Mouse (Mus musculus) heart, postnatal 0 days (tissue): ENCODE results near the gene Ncf1.

Source experiments
- CTCF ChIP-seq: IDR thresholded peaks from 2 replicates; pipeline ENCODE4 v1.5.1; 2016; ENCODE audit warnings: antibody characterized with exemption, control low read depth, low read depth
- EP300 ChIP-seq: IDR thresholded peaks from 2 replicates; pipeline ENCODE4 v1.6.1; 2016; ENCODE audit warnings: antibody characterized with exemption, low read depth

- TF ChIP-seq EP300 (no peak), CTCF (no peak)
These were observed 8.1 kb downstream of the Ncf1 start for GRCm38 (mm10) chr5:134221278-134221677.
